Mouse (Mus musculus): ENCODE measurements around the gene Mex3d.

Mex3d gene

GRCm38 (mm10) chr10:80412656-80413541 is 25.4 kb upstream of the Mex3d start:
- DNase-seq (ENCODE audit: inconsistent ontology term): peak; percentile 93

- no peak for DNase-seq (ENCODE audit: inconsistent ontology term)
Measured at GRCm38 (mm10) chr10:80407924-80408323, 20.5 kb upstream of the Mex3d start.

GRCm38 (mm10) chr10:80406684-80407501 is 19.4 kb upstream of the Mex3d start, which contains the start of gene Uqcr11:
Gene Uqcr11, minus strand, starts transcription at chr10:80406830.
- peak; percentile 93 for DNase-seq (ENCODE audit: inconsistent ontology term)

GRCm38 (mm10) chr10:80405481-80406173 is 18.2 kb upstream of the Mex3d start:
- DNase-seq (ENCODE audit: inconsistent ontology term): no peak

- no peak for DNase-seq (ENCODE audit: inconsistent ontology term)
Measured at GRCm38 (mm10) chr10:80403044-80403692, 15.7 kb upstream of the Mex3d start.

- DNase-seq (ENCODE audit: inconsistent ontology term): no peak
Measured at GRCm38 (mm10) chr10:80400704-80401161, 13.3 kb upstream of the Mex3d start.

GRCm38 (mm10) chr10:80399973-80400703 is 12.7 kb upstream of the Mex3d start:
- no peak for DNase-seq (ENCODE audit: inconsistent ontology term)

- peak; percentile 100 for DNase-seq (ENCODE audit: inconsistent ontology term)
Measured at GRCm38 (mm10) chr10:80399191-80399972, 11.9 kb upstream of the Mex3d start, which contains the start of gene Mbd3. Gene Mbd3, minus strand, starts transcription at chr10:80399550.

- peak; percentile 98 for DNase-seq (ENCODE audit: inconsistent ontology term)
Measured at GRCm38 (mm10) chr10:80398719-80399190, 11.3 kb upstream of the Mex3d start.

GRCm38 (mm10) chr10:80398174-80398535 is 10.7 kb upstream of the Mex3d start:
- no peak for DNase-seq (ENCODE audit: inconsistent ontology term)

GRCm38 (mm10) chr10:80397524-80398173 is 10.2 kb upstream of the Mex3d start:
- DNase-seq (ENCODE audit: inconsistent ontology term): no peak

GRCm38 (mm10) chr10:80396822-80397523 is 9.5 kb upstream of the Mex3d start:
- DNase-seq (ENCODE audit: inconsistent ontology term): no peak

- no peak for DNase-seq (ENCODE audit: inconsistent ontology term)
Measured at GRCm38 (mm10) chr10:80395025-80395627, 7.7 kb upstream of the Mex3d start.

GRCm38 (mm10) chr10:80392687-80393086 is 5.2 kb upstream of the Mex3d start:
- DNase-seq (ENCODE audit: inconsistent ontology term): no peak

- no peak for DNase-seq (ENCODE audit: inconsistent ontology term)
Measured at GRCm38 (mm10) chr10:80390697-80391096, 3.2 kb upstream of the Mex3d start.

GRCm38 (mm10) chr10:80389185-80389708 is 1.8 kb upstream of the Mex3d start:
- DNase-seq (ENCODE audit: inconsistent ontology term): no peak

- no peak for DNase-seq (ENCODE audit: inconsistent ontology term)
Measured at GRCm38 (mm10) chr10:80388731-80389130, 1.3 kb upstream of the Mex3d start.

Data from Muller cell, postnatal 12 days (primary cell).